Mouse (Mus musculus) lung, embryonic 16.5 days (tissue): ENCODE results near the gene Dcps. TPM values are rescaled to one million over a fixed set of nuclear protein-coding genes. Genes with fewer than 3 reads are reported as not detected.
A peak's percentile ranks its signal among the peaks of the same experiment; 100 is the strongest.

ENCODE experiments used
- ATAC-seq: fragments of 200-750 bp; cut with Nextera tagmentation; 2 replicates; pipeline ENCODE4 v1.8.0; 2017; ENCODE audit warnings: low read depth, mild to moderate bottlenecking, moderate library complexity
- H3K27ac ChIP-seq: fragments of 300-500 bp; sonication (generic); 2 replicates; pipeline ENCODE4 v1.5.1; 2014; ENCODE audit warnings: mild to moderate bottlenecking, control low read depth, low read length
- H3K27me3 ChIP-seq: fragments of 300-500 bp; sonication (generic); 2 replicates; pipeline ENCODE4 v1.6.1; 2014; ENCODE audit warnings: low read depth, low read length, mixed read lengths; ENCODE audit not compliant: control insufficient read depth, insufficient read depth
- H3K36me3 ChIP-seq: fragments of 300-500 bp; sonication (generic); 2 replicates; pipeline ENCODE4 v1.6.1; 2014; ENCODE audit warnings: low read length; ENCODE audit not compliant: control insufficient read depth, insufficient read depth
- H3K4me1 ChIP-seq: fragments of 300-500 bp; sonication (generic); replicated peaks from 2 replicates; pipeline ENCODE4 v1.6.1; 2014; ENCODE audit warnings: low read length, mixed read lengths; ENCODE audit not compliant: control insufficient read depth, insufficient read depth
- H3K4me2 ChIP-seq: fragments of 300-500 bp; sonication (generic); 2 replicates; pipeline ENCODE4 v1.6.1; 2014; ENCODE audit warnings: low read depth, low read length, control low read depth
- H3K4me3 ChIP-seq: fragments of 300-500 bp; sonication (generic); 2 replicates; pipeline ENCODE4 v1.5.1; 2014; ENCODE audit warnings: mild to moderate bottlenecking, low read length, control low read depth
- H3K9ac ChIP-seq: fragments of 300-500 bp; sonication (generic); 2 replicates; pipeline ENCODE4 v1.6.1; 2014; ENCODE audit warnings: low read length, control low read depth
- H3K9me3 ChIP-seq: fragments of 300-500 bp; sonication (generic); 2 replicates; pipeline ENCODE4 v1.6.1; 2016; ENCODE audit warnings: low read length; ENCODE audit not compliant: control insufficient read depth
- WGBS: fragments of 180-500 bp; shearing (Covaris S2); extraction: QIAGEN DNeasy Blood & Tissue Kit; methylation state at CpG from one replicate; pipeline ENCODE4 v1.1.7; 2014; 5-methylcytosine and 5-hydroxymethylcytosine counted together
- polyA plus RNA-seq: library from polyadenylated mRNA; unstranded; fragments of >200 nt; fragmentation: Nextera tagmentation; extraction: Ambion mirVana; gene quantifications from 2 replicates; pipeline ENCODE4 v1.2.1, GENCODE M21; 2015

Dcps gene
- polyA plus RNA-seq, 1 experiment from 2014 or later: 86.3 TPM

DNA sequence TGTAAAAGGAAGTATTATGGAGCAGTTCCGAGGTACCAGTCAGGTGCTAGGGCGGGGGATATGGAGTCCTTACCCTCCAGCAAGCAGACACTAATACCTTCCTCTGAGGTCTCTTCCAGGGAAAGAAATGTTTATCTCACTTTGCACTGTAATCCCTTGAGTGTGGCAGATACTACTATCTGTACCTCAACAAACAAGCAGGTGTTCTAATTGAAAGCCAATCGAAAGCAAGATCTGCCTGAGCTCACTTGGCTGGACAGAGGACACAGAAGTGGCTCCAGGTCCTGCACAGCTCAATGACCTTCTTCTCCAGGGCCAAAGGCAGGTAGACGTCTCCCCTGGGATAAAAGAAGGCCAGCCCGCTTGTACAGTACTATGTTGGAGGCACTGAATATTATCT, 65.8 kb downstream of the Dcps start:
- Histone ChIP-seq H3K27me3 (no peaks in the 10 kb centered on the region), H3K4me1 (peaks cover 64% of the 10 kb centered on the region), H3K27ac (peak overlapping the region; percentile 82), H3K4me3 (no peak overlapping the region), H3K36me3 (no peaks in the 10 kb centered on the region), H3K9me3 (no peaks in the 10 kb centered on the region), H3K9ac (no peak overlapping the region), H3K4me2 (no peak overlapping the region)
- ATAC-seq: no peak
- 80% methylated on average over 5 of the region's 5 CpGs for WGBS

DNA sequence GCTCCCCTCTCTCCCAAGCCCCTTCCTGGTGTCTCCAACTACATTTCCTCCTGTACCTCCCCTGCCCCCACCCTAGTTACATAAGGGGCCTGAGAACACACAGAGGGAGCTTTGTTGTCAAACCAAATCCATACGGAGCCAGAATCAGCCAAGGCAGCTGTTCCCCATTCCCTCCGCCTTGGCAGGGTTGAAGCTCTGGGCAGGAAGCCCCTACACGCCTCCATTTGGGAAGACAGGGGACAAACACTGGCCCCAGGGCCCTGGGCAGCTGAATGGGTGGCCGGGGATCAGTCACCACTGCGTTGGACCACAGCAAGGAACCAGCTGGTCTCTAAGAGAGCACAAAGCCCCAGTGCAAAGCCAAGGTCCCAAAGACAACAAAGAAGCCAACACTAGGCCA, 66.9 kb downstream of the Dcps start:
- WGBS: 34% methylated on average over 5 of the region's 5 CpGs
- Histone ChIP-seq H3K9me3 (no peaks in the 10 kb centered on the region), H3K27ac (peak overlapping the region; percentile 82), H3K4me2 (no peak overlapping the region), H3K36me3 (no peaks in the 10 kb centered on the region), H3K4me3 (no peak overlapping the region), H3K4me1 (peaks cover 58% of the 10 kb centered on the region), H3K27me3 (no peaks in the 10 kb centered on the region), H3K9ac (no peak overlapping the region)
- ATAC-seq: peak; percentile 91

DNA sequence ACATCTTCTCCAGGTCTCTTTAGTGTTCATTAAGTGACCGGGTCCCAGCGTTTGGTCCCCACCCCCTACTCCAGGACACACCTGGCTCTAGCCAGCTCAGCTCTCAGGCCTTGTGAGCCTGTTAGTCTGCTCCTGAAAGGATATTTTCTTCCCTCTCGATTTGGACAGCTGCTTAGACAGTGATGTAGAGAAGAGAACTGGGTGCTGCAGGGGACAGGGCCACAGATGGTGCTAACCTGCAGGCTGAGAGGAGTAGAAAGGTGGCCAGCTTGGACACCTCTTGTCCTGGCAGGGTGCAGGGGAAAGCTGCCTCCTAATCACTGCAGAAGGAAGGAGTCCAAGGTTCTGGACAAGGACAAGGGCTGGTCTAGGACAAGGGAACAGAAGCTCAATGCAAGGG, 67.8 kb downstream of the Dcps start:
- H3K27me3 ChIP-seq: no peaks in the 10 kb centered on the region
- WGBS: 67% methylated on average over 3 of the region's 3 CpGs
- H3K9me3 ChIP-seq: no peaks in the 10 kb centered on the region
- H3K4me2 ChIP-seq: no peak overlapping the region
- peak overlapping the region; percentile 82; the same call in 1 of the 2 replicates for H3K27ac ChIP-seq
- peaks cover 58% of the 10 kb centered on the region for H3K4me1 ChIP-seq
- H3K9ac ChIP-seq: no peak overlapping the region
- no peak for ATAC-seq
- H3K4me3 ChIP-seq: no peak overlapping the region
- no peaks in the 10 kb centered on the region for H3K36me3 ChIP-seq

DNA sequence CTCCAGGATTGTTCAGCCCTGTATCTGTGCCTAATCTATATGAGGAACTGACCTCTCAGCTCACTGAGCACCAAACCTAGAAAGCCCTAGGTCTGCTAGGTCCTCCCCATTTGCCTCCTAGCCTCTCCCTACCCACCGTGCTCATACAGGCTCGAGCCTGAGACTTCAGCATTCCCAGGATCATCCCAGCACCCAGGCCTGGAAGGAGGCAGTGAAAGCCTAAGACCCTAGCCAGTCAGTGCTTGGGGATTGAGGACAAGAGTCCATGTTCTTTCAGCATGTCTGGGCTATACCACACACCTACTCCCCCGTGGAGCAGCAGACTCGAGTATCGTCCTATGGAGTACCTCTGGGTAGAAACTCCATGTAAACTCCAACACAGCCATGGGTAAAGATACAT, 68.5 kb downstream of the Dcps start:
- no peak overlapping the region for H3K27ac ChIP-seq
- no peak overlapping the region for H3K4me2 ChIP-seq
- H3K9me3 ChIP-seq: no peaks in the 10 kb centered on the region
- ATAC-seq: no peak
- no peaks in the 10 kb centered on the region for H3K27me3 ChIP-seq
- no peak overlapping the region for H3K9ac ChIP-seq
- WGBS: 88% methylated on average over 5 of the region's 5 CpGs
- no peak overlapping the region for H3K4me3 ChIP-seq
- H3K36me3 ChIP-seq: no peaks in the 10 kb centered on the region
- peaks cover 58% of the 10 kb centered on the region for H3K4me1 ChIP-seq

- no peak overlapping the region for H3K4me3 ChIP-seq
- no peaks in the 10 kb centered on the region for H3K9me3 ChIP-seq
- no peaks in the 10 kb centered on the region for H3K27me3 ChIP-seq
- H3K4me1 ChIP-seq: peaks cover 48% of the 10 kb centered on the region
- 39% methylated on average over 15 of the region's 15 CpGs for WGBS
- H3K36me3 ChIP-seq: no peaks in the 10 kb centered on the region
- H3K9ac ChIP-seq: peak overlapping the region; percentile 4; the same call in 1 of the 2 replicates
- no peak for ATAC-seq
- peak overlapping the region; percentile 53; the same call in 1 of the 2 replicates for H3K27ac ChIP-seq
- no peak overlapping the region for H3K4me2 ChIP-seq
These were observed 69.7 kb downstream of the Dcps start for GRCm38 (mm10) chr9:35105884-35106880.

- H3K27ac ChIP-seq: no peak overlapping the region
- no peaks in the 10 kb centered on the region for H3K9me3 ChIP-seq
- no peak overlapping the region for H3K9ac ChIP-seq
- H3K4me1 ChIP-seq: peaks cover 40% of the 10 kb centered on the region
- no peaks in the 10 kb centered on the region for H3K36me3 ChIP-seq
- no peak for ATAC-seq
- H3K4me3 ChIP-seq: no peak overlapping the region
- no peaks in the 10 kb centered on the region for H3K27me3 ChIP-seq
- H3K4me2 ChIP-seq: no peak overlapping the region
- WGBS: 49% methylated on average over 2 of the region's 2 CpGs
These were observed 70.4 kb downstream of the Dcps start for GRCm38 (mm10) chr9:35105438-35105837.

DNA sequence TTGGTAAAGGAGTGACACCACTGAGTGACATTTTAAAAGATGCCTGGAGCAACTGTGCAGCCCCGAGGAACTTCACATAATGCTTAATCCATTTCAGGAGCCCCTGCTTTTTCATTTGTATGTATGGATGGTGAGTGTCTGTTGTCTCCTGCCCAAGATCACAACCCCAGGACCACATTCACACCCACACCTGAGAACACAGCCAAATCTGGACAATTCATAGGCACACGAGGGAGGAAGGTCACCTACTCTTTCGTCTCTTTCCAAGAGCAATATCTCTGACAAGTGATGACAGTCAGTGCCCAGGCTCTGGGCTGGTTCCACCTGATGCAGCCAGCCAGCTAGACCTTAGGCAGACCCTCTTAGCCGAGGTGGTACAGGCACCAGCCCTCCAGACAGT, 71.2 kb downstream of the Dcps start:
- ATAC-seq: no peak
- WGBS: 73% methylated on average over 4 of the region's 4 CpGs
- H3K9ac ChIP-seq: no peak overlapping the region
- H3K4me1 ChIP-seq: peaks cover 33% of the 10 kb centered on the region
- no peaks in the 10 kb centered on the region for H3K36me3 ChIP-seq
- no peaks in the 10 kb centered on the region for H3K9me3 ChIP-seq
- H3K4me3 ChIP-seq: no peak overlapping the region
- no peak overlapping the region for H3K27ac ChIP-seq
- no peak overlapping the region for H3K4me2 ChIP-seq
- H3K27me3 ChIP-seq: no peaks in the 10 kb centered on the region

DNA sequence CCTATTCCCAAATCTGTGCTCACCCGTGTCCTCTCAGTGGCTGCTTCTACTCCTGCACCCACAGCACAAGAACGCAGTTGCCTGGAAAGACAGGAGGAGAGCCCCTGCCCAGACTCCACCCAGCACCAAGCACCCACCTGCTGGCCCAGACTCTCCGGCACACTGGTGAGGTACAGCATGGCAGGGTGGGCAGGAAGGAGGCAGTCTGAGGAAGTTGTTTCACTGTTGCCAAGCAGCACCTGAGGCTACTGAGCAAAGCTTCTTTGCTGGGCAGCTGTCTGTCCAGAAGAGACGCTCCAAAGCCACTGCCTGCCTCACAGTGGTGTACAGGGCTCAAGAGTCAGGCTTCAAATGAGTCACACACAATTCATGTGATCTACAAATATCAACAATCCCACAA, 77.1 kb downstream of the Dcps start:
- H3K36me3 ChIP-seq: no peaks in the 10 kb centered on the region
- H3K4me2 ChIP-seq: no peak overlapping the region
- no peaks in the 10 kb centered on the region for H3K27me3 ChIP-seq
- H3K4me3 ChIP-seq: no peak overlapping the region
- no peaks in the 10 kb centered on the region for H3K9me3 ChIP-seq
- H3K27ac ChIP-seq: no peak overlapping the region
- no peak overlapping the region for H3K9ac ChIP-seq
- ATAC-seq: no peak
- 73% methylated on average over 4 of the region's 4 CpGs for WGBS
- H3K4me1 ChIP-seq: peaks cover 5% of the 10 kb centered on the region; the same call in 1 of the 2 replicates

DNA sequence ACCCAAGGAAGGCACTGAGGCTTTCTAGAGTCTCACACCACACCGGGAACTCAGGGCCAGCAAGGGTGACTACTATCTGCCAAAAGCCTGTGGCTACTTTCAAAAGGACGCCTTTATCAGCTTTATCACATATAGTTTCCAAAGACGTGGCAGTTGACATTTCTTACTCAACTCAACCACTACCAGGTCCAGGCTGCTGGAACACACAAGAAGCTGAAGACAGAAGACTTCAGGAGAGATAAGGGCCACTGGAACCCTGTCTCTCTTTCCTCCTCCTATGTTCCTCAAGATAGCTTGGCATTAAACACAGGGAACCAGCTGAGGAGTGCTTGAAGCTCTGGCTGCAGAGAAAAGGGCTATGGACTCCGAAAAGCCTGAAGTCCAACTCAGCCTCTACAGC, 78.0 kb downstream of the Dcps start:
- no peaks in the 10 kb centered on the region for H3K36me3 ChIP-seq
- no peak overlapping the region for H3K9ac ChIP-seq
- H3K27ac ChIP-seq: no peak overlapping the region
- no peak for ATAC-seq
- no peaks in the 10 kb centered on the region for H3K9me3 ChIP-seq
- no peaks in the 10 kb centered on the region for H3K27me3 ChIP-seq
- H3K4me1 ChIP-seq: peaks cover 5% of the 10 kb centered on the region; the same call in 1 of the 2 replicates
- 66% methylated on average over 4 of the region's 4 CpGs for WGBS
- H3K4me2 ChIP-seq: no peak overlapping the region
- no peak overlapping the region for H3K4me3 ChIP-seq
